ENCODE assay signal across 12 mouse cellular contexts in the genomic region with DNA sequence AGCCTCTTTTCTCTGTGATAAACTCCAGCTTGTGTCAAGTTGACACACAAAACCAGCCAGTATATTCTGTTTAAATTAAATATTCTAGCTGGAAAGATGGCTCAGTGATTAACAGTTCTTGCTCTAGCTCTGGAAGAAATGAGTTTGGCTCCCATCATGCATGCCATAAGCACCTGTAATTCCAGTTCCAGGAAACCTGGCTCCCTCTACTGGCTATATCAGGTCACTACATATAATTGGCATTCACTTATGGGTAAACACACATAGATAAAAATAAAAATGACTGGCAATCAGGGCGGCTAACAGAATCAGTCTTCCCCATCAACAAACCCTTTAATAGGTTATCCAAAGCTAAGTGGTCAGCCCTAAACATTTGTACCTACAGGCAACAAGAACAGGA.
DNase-seq lines count a peak whose midpoint lies in the region.
"Had no signal": no experiment of that assay in that cellular context is flagged by ENCODE, and none has a peak within 500 bp of the region (broad histone marks: within the 10 kb centered on the region; RNA-seq: fewer than 3 reads in every experiment).

No protein-coding gene starts in this region.

- peak; percentile 8 for DNase-seq in adrenal gland, postnatal 10 days
- no peak for DNase-seq in adrenal gland, postnatal 4 days (ENCODE audit: low spot score in 2 of 2)
- DNase-seq in kidney, postnatal 36 days: peak; percentile 6
- DNase-seq in kidney, adult 8-10 months: no peak
- DNase-seq in ES-CJ7 (ENCODE audit: low read depth, low spot score): peak; percentile 54
- peak; percentile 3 for DNase-seq in embryo, embryonic 11.5 days (ENCODE audit: low read depth, low spot score)
- no peak for DNase-seq in natural killer cell, adult 2 months (ENCODE audit: low spot score in 2 of 2)
- no peak for DNase-seq in urinary bladder, postnatal 10 days (ENCODE audit: low spot score)
- DNase-seq: adrenal gland, adult 2 months; B cell, adult 2 months; gastrocnemius, postnatal 25 days; lung, postnatal 10 days had no signal

Comparison
In these comparisons a context has a peak if more than half of its experiments do, and no peak if none do; other contexts are left out.
1. DNase-seq: peak in adrenal gland, postnatal 10 days (single experiment), kidney, postnatal 36 days (2 of 2), ES-CJ7 (single experiment) and embryo, embryonic 11.5 days (single experiment); none in adrenal gland, postnatal 4 days (0 of 2), kidney, adult 8-10 months (0 of 2), natural killer cell, adult 2 months (0 of 2) and urinary bladder, postnatal 10 days (single experiment).